Mouse (Mus musculus): ENCODE measurements at regions not wholly inside any gene's neighbourhood (a gene's known extent, or its start where the extent isn't known, plus 50 kb on each side); places are given as distances from the start of the nearest gene placed in this dataset.

DNA sequence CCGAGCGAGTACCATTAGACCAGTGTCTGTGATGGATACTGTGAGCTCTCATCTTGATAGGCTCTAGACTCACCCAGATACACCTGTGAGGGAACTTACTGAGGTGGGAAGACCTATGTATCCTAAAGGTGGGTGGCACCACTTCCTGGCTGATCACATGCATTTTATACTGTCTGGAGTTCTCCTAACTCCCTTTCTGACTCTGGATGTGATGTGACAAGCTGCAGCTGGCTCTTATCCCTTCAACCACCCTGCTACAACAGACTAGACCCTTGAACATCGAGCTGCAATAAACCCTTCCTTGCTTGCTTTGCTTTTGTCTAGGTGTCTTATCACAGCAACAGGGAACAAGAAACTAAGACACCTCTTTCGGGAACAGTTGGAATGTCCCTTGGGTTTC lies 143.3 kb downstream of the Cd24a start:
- Histone ChIP-seq H3K4me1 (ENCODE audit: control insufficient read depth, insufficient read depth, low read length) (peaks cover 28% of the 10 kb centered on the region), H3K27ac (ENCODE audit: low read depth, low read length) (no peak overlapping the region), H3K9me3 (ENCODE audit: control insufficient read depth, low read length) (no peaks in the 10 kb centered on the region), H3K4me3 (ENCODE audit: low read length) (no peak overlapping the region), H3K4me2 (replicated peaks; ENCODE audit: low read depth, low read length) (no peak overlapping the region), H3K36me3 (ENCODE audit: control insufficient read depth, insufficient read depth, low read length) (no peaks in the 10 kb centered on the region), H3K27me3 (ENCODE audit: control insufficient read depth, insufficient read depth, low read length) (no peaks in the 10 kb centered on the region), H3K9ac (ENCODE audit: low read depth, low read length) (no peak overlapping the region)
- ATAC-seq (ENCODE audit: low FRiP score, low TSS enrichment): no peak
- WGBS: 56% methylated on average over 4 of the region's 4 CpGs

DNA sequence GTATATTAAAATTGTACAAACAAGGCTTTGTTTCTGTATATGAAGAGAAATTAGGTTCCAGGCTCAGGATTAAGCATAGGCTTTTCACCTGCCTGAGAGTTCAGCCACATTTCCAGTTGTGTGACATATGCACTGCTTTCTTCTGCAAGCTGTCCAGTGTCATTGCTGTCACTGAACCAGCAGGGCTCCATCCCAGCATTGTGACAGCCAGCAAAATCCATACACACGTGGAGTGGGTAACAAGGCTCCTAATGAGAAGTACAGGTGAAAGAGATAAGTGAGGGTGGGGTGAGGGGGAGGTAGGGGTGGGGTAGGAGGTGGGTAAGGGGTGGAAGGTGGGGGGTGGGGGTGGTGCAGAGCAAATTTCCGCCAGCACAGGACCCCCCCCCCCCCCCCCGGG lies 144.1 kb downstream of the Cd24a start:
- Histone ChIP-seq H3K4me3 (ENCODE audit: low read length) (no peak overlapping the region), H3K9ac (ENCODE audit: low read depth, low read length) (no peak overlapping the region), H3K36me3 (ENCODE audit: control insufficient read depth, insufficient read depth, low read length) (no peaks in the 10 kb centered on the region), H3K27me3 (ENCODE audit: control insufficient read depth, insufficient read depth, low read length) (no peaks in the 10 kb centered on the region), H3K4me2 (replicated peaks; ENCODE audit: low read depth, low read length) (peak overlapping the region; percentile 66), H3K9me3 (ENCODE audit: control insufficient read depth, low read length) (no peaks in the 10 kb centered on the region), H3K27ac (ENCODE audit: low read depth, low read length) (peak overlapping the region; percentile 79; the same call in 1 of the 2 replicates), H3K4me1 (ENCODE audit: control insufficient read depth, insufficient read depth, low read length) (peaks cover 28% of the 10 kb centered on the region)
- ATAC-seq (ENCODE audit: low FRiP score, low TSS enrichment): no peak
- 6% methylated on average over 3 of the region's 3 CpGs for WGBS

DNA sequence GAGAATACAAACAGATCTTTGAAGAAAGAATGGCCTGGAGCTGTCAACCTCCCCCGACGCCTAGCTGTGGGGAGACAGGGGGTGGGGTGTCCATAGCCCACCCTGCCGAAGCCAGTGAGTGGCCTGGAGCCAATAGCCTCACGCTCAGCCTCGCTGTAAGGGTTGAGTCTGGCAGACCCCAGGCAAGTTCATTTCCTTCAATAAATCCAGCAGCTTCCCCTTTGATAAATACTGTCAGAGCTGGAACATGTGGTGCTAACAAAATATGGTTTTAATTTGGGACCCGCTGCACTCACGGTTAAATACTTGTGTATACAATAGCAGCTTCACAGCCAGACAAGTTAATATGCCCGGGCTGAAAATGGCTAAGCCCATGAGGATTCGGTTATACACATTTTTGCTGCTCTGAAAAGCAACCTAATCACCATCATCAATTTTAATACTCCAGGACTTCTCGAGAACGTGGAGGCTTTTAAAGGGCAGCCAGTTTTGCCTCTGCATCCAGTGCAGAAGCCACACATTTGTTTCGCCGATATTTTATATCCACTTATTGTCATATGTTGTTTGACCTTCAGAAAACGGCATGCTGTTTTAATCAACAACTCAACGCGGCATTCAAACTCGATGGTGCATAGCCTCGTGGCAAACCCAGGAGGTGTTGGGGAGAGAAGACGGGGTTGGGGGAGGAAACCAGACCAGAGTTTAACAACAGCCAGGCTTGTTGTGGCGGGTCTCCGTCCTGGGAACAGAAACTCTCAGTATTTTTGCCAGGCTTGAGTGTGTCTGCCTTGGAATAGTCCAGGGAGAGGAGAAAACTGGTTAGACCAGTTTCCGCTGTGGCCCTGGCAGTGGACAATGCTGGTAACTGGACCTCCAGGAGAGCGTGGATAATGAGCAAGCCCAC lies 144.9 kb downstream of the Cd24a start:
- peak; percentile 78 for ATAC-seq (ENCODE audit: low FRiP score, low TSS enrichment)
- Histone ChIP-seq H3K4me1 (ENCODE audit: control insufficient read depth, insufficient read depth, low read length) (peaks cover 28% of the 10 kb centered on the region), H3K27me3 (ENCODE audit: control insufficient read depth, insufficient read depth, low read length) (no peaks in the 10 kb centered on the region)

DNA sequence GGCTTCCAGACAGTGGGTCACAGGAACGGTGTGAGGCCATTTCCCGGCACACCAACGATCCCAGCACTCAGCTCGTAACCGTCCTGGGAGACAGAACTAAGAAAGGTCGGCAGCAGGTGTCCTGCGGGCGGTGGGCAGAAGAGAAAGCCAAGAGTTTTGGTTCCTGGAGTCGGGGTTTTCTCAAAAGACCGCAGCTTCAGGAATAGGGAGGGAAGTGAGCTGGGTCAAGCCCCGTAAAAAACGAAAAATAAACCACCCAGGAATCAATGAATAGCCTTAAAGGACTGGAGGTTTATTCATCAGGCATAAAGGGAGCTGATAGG lies 145.5 kb downstream of the Cd24a start:
- peak overlapping the region; percentile 66 for H3K4me2 ChIP-seq (replicated peaks; ENCODE audit: low read depth, low read length)
- H3K27me3 ChIP-seq (ENCODE audit: control insufficient read depth, insufficient read depth, low read length): no peaks in the 10 kb centered on the region
- H3K36me3 ChIP-seq (ENCODE audit: control insufficient read depth, insufficient read depth, low read length): no peaks in the 10 kb centered on the region
- no peak for ATAC-seq (ENCODE audit: low FRiP score, low TSS enrichment)
- peaks cover 28% of the 10 kb centered on the region for H3K4me1 ChIP-seq (ENCODE audit: control insufficient read depth, insufficient read depth, low read length)
- peak overlapping the region; percentile 34 for H3K4me3 ChIP-seq (ENCODE audit: low read length)
- WGBS: under 1% methylated on average over 12 of the region's 12 CpGs
- H3K27ac ChIP-seq (ENCODE audit: low read depth, low read length): peak overlapping the region; percentile 79
- no peaks in the 10 kb centered on the region for H3K9me3 ChIP-seq (ENCODE audit: control insufficient read depth, low read length)
- peak overlapping the region; percentile 53 for H3K9ac ChIP-seq (ENCODE audit: low read depth, low read length)

More for the DNA sequence above, 144.9 kb downstream of the Cd24a start:
- Histone ChIP-seq H3K4me3 (ENCODE audit: low read length) (peak overlapping the region; percentile 34), H3K9me3 (ENCODE audit: control insufficient read depth, low read length) (no peaks in the 10 kb centered on the region), H3K27ac (ENCODE audit: low read depth, low read length) (peak overlapping the region; percentile 79), H3K36me3 (ENCODE audit: control insufficient read depth, insufficient read depth, low read length) (no peaks in the 10 kb centered on the region), H3K4me2 (replicated peaks; ENCODE audit: low read depth, low read length) (peak overlapping the region; percentile 66), H3K9ac (ENCODE audit: low read depth, low read length) (peak overlapping the region; percentile 53)
- WGBS: 4% methylated on average over 23 of the region's 23 CpGs

DNA sequence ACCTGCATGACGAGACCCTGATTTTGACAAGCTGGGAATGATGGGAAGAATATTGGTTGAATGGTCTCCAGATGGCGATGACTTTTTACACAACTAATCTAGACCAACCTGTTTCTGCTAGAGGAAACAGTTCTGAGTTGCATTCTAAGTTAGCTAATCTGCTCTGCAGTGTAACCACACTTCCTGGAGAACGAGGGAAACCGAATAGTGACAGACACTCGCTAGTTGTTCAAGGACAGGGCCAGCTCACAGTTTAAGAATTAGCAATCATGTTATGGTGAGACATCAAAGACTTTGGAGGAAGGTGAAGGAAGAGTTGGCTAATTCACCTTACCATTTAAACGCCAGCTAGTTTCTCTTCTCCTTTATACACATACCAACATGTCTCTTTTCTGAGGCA lies 149.7 kb downstream of the Cd24a start:
- Histone ChIP-seq H3K27ac (ENCODE audit: low read depth, low read length) (no peak overlapping the region; the same call in 1 of the 2 replicates), H3K27me3 (ENCODE audit: control insufficient read depth, insufficient read depth, low read length) (no peaks in the 10 kb centered on the region), H3K4me2 (replicated peaks; ENCODE audit: low read depth, low read length) (no peak overlapping the region), H3K9me3 (ENCODE audit: control insufficient read depth, low read length) (no peaks in the 10 kb centered on the region), H3K9ac (ENCODE audit: low read depth, low read length) (no peak overlapping the region), H3K4me1 (ENCODE audit: control insufficient read depth, insufficient read depth, low read length) (peaks cover 7% of the 10 kb centered on the region; the same call in 1 of the 2 replicates), H3K36me3 (ENCODE audit: control insufficient read depth, insufficient read depth, low read length) (no peaks in the 10 kb centered on the region), H3K4me3 (ENCODE audit: low read length) (no peak overlapping the region)
- 78% methylated on average over 6 of the region's 6 CpGs for WGBS
- ATAC-seq (ENCODE audit: low FRiP score, low TSS enrichment): no peak

DNA sequence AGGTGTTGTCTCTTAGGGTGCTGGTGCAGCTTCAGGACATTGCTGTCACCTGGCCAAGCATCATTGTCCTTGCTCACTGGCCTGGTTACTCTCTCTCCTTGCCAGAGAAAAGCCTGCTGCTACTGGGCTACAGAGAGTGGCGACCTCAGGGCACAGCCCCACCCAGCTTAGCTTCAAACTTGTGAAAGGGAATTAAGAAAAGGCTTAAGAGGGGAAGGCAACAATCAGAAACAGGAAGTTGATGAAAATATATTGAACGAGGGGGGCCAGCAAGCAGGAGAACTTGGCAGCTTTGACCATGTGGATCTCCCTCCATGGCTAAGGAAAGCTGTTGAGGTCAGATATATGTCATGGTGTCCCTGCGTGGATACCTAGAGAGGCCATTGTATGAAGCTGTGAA lies 151.1 kb downstream of the Cd24a start:
- Histone ChIP-seq H3K27ac (ENCODE audit: low read depth, low read length) (no peak overlapping the region), H3K27me3 (ENCODE audit: control insufficient read depth, insufficient read depth, low read length) (no peaks in the 10 kb centered on the region), H3K9me3 (ENCODE audit: control insufficient read depth, low read length) (no peaks in the 10 kb centered on the region), H3K4me2 (replicated peaks; ENCODE audit: low read depth, low read length) (no peak overlapping the region), H3K9ac (ENCODE audit: low read depth, low read length) (no peak overlapping the region), H3K4me1 (ENCODE audit: control insufficient read depth, insufficient read depth, low read length) (no peaks in the 10 kb centered on the region), H3K36me3 (ENCODE audit: control insufficient read depth, insufficient read depth, low read length) (no peaks in the 10 kb centered on the region), H3K4me3 (ENCODE audit: low read length) (no peak overlapping the region)
- no peak for ATAC-seq (ENCODE audit: low FRiP score, low TSS enrichment)
- 68% methylated on average over 3 of the region's 3 CpGs for WGBS

DNA sequence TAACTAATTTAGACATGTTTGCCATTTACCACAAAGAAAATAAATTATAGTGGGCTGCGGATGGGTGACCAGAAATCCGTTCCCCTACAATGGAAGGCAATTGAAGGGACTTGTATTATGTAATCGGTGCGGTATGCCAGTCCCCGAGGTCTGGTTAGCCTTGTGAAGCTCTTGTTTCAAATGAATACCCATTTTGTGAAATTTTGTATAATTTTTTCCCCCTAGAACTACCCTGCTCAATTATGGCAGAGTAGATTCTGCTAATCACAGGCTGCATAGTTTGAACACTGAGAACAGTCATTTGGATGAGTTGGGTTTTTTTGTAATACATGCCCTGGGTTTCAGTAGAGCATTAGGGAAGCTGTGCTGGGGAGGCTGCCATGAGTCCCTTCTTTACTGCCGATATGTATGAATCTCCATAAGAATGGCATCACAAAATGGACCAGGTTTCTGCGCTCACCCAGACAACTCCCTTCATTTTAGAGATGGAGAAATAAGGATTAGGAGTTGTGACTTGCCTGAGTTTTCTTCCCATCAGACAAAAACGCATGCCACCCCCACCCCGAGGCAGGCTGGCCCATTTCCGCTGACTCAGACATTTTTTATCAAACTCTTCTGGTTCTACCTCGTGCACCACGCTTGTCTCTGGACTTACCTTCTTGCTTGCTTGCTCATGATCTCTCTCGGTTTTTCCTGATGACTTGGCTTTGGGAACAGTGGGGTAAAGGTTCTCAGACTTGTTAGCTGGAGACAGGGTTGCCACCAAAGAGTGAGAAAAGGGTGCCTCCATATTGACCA lies 155.7 kb downstream of the Cd24a start:
- no peak for ATAC-seq (ENCODE audit: low FRiP score, low TSS enrichment)
- Histone ChIP-seq H3K27me3 (ENCODE audit: control insufficient read depth, insufficient read depth, low read length) (no peaks in the 10 kb centered on the region), H3K4me2 (replicated peaks; ENCODE audit: low read depth, low read length) (no peak overlapping the region), H3K36me3 (ENCODE audit: control insufficient read depth, insufficient read depth, low read length) (no peaks in the 10 kb centered on the region), H3K4me3 (ENCODE audit: low read length) (no peak overlapping the region), H3K27ac (ENCODE audit: low read depth, low read length) (no peak overlapping the region), H3K9ac (ENCODE audit: low read depth, low read length) (no peak overlapping the region), H3K9me3 (ENCODE audit: control insufficient read depth, low read length) (no peaks in the 10 kb centered on the region), H3K4me1 (ENCODE audit: control insufficient read depth, insufficient read depth, low read length) (no peaks in the 10 kb centered on the region)
- 84% methylated on average over 13 of the region's 13 CpGs for WGBS

DNA sequence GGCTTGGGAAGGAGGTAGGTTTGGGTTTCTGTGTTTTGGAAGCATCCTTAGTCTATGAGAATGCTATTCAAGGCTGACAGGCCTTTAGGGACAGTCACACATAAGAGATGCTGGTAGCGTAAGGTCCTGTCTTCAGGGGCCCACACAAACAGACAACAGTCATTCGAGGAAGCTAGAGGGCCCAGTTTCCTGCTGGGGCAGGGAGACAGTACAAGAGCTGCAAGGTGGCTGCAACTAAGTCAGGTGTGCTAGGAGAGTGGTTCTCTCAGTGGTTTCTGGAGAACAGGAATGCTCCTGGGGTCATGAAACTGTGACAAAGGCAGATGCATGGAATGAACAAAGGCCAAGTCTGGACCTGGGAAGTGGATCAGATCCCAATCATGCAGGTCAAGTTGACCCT lies 161.1 kb downstream of the Cd24a start:
- H3K4me2 ChIP-seq (replicated peaks; ENCODE audit: low read depth, low read length): no peak overlapping the region
- no peak overlapping the region for H3K4me3 ChIP-seq (ENCODE audit: low read length)
- no peak for ATAC-seq (ENCODE audit: low FRiP score, low TSS enrichment)
- no peaks in the 10 kb centered on the region for H3K9me3 ChIP-seq (ENCODE audit: control insufficient read depth, low read length)
- peaks cover 11% of the 10 kb centered on the region; the same call in 1 of the 2 replicates for H3K4me1 ChIP-seq (ENCODE audit: control insufficient read depth, insufficient read depth, low read length)
- no peaks in the 10 kb centered on the region for H3K27me3 ChIP-seq (ENCODE audit: control insufficient read depth, insufficient read depth, low read length)
- 81% methylated on average over 2 of the region's 2 CpGs for WGBS
- no peak overlapping the region for H3K27ac ChIP-seq (ENCODE audit: low read depth, low read length)
- no peak overlapping the region for H3K9ac ChIP-seq (ENCODE audit: low read depth, low read length)
- no peaks in the 10 kb centered on the region for H3K36me3 ChIP-seq (ENCODE audit: control insufficient read depth, insufficient read depth, low read length)

DNA sequence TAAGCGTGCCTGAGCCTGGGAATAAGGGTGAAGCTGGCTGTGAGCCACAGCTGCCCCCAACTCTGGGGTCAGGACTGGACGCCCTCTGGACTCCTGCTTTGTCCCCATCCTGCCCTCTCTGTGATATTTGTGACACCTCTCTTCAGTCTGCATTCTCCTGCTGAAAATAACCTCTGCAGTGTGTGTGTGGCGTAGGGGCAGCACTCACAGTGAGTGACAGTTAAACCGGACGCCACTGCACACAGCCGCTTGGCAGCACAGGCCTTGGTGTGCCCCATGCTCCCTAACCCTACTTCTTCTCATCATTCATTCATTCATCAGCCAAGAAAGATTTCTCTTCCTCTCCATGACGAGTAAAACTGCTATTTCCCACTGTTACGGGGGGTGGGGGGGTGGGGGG lies 161.6 kb downstream of the Cd24a start:
- Histone ChIP-seq H3K9me3 (ENCODE audit: control insufficient read depth, low read length) (no peaks in the 10 kb centered on the region), H3K4me3 (ENCODE audit: low read length) (no peak overlapping the region), H3K36me3 (ENCODE audit: control insufficient read depth, insufficient read depth, low read length) (no peaks in the 10 kb centered on the region), H3K9ac (ENCODE audit: low read depth, low read length) (no peak overlapping the region), H3K27ac (ENCODE audit: low read depth, low read length) (no peak overlapping the region), H3K27me3 (ENCODE audit: control insufficient read depth, insufficient read depth, low read length) (no peaks in the 10 kb centered on the region), H3K4me1 (ENCODE audit: control insufficient read depth, insufficient read depth, low read length) (peaks cover 11% of the 10 kb centered on the region; the same call in 1 of the 2 replicates), H3K4me2 (replicated peaks; ENCODE audit: low read depth, low read length) (no peak overlapping the region)
- ATAC-seq (ENCODE audit: low FRiP score, low TSS enrichment): no peak
- WGBS: 62% methylated on average over 8 of the region's 8 CpGs

Measured in kidney, embryonic 14.5 days (tissue).